Mouse (Mus musculus): ENCODE measurements around the gene Foxn3. TPM values are rescaled to one million over a fixed set of nuclear protein-coding genes. Genes with fewer than 3 reads are reported as not detected.

Gene Foxn3
- total RNA-seq, 4 experiments from 2014 or later, result 57.4 to 62.5 (median 60.3) TPM

GRCm38 (mm10) chr12:99390429-99390828 is 173.0 kb downstream of the Foxn3 start:
- DNase-seq (ENCODE audit: low spot score in 2 of 2), result no peak

DNA sequence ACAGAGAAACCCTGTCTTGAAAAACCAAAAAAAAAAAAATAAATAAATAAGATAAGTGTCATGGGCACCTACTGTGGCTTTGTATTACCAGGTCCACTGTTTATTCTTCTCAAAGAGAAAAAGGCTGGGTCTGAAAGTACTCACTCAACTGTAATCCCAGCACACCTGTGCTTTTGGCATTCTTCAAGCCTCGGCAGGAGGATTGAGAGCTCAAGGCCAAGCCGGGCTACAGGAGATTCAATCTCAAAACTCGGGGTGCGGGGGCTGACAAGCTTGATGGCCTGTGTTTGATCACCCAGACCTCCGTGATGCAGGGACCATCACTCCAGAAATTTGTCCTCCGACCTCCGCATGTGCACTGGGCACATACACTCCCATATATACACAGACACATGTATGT is 174.1 kb downstream of the Foxn3 start:
- DNase-seq (ENCODE audit: low spot score in 2 of 2), result no peak

GRCm38 (mm10) chr12:99385897-99386834 is 177.2 kb downstream of the Foxn3 start:
- no peak for DNase-seq (ENCODE audit: low spot score in 2 of 2)

GRCm38 (mm10) chr12:99385073-99385472 is 178.3 kb downstream of the Foxn3 start:
- DNase-seq (ENCODE audit: low spot score in 2 of 2), result no peak

GRCm38 (mm10) chr12:99381317-99381716 is 182.1 kb downstream of the Foxn3 start:
- DNase-seq (ENCODE audit: low spot score in 2 of 2), result no peak

- no peak for DNase-seq (ENCODE audit: low spot score in 2 of 2)
Observed at GRCm38 (mm10) chr12:99380855-99381262, 182.5 kb downstream of the Foxn3 start.

DNA sequence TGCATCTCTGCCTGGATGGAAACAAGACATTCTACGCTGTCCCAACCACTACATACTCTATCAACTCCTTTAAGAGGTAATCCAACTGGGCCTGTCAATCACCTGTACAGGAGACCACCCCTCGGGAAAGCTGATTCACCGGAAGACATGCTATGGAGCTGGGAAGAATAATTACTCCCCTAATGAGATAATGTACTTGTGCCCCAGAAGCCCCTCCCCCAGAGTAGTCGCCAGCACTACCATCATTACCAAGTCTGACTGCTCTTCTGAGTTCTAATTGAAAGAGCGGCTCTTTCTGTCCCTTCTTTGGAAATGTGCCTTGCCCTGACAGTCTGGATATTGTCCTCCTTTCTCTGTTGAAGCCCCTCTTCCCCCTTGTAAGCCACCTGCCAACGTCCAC is 183.3 kb downstream of the Foxn3 start:
- no peak for DNase-seq (ENCODE audit: low spot score in 2 of 2)

GRCm38 (mm10) chr12:99378284-99378683 is 185.1 kb downstream of the Foxn3 start:
- DNase-seq (ENCODE audit: low spot score in 2 of 2), result no peak

- DNase-seq (ENCODE audit: low spot score in 2 of 2), result no peak
Observed at GRCm38 (mm10) chr12:99377705-99378104, 185.7 kb downstream of the Foxn3 start.

GRCm38 (mm10) chr12:99377069-99377468 is 186.3 kb downstream of the Foxn3 start:
- DNase-seq (ENCODE audit: low spot score in 2 of 2), result no peak

GRCm38 (mm10) chr12:99375878-99376454 is 187.4 kb downstream of the Foxn3 start:
- DNase-seq (ENCODE audit: low spot score in 2 of 2), result no peak

- no peak for DNase-seq (ENCODE audit: low spot score in 2 of 2)
Observed at GRCm38 (mm10) chr12:99375426-99375825, 188.0 kb downstream of the Foxn3 start.

DNA sequence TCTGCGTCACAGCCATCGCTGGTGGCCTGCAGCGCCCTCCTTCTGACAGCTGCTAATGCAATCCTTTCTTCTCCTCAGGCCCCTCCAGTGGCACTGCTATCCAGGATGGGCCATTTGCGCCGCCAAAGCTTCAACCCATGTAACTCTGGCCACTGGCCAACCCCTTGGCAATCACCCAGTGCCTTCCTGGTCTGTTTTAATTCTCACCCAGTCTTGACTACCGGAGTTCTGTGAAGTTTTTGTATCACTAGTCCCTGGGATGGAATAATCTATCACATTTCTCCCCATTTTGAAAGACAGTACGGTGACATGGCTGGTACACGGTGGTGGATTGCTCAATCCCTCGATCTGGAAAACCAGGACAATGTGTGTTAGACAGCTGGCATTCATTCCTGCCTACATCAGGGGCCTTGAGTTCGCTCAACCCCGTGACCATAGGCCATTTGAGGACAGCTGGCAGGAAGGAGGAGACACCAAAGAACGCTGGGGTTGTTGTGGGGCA is 189.2 kb downstream of the Foxn3 start:
- no peak for DNase-seq (ENCODE audit: low spot score in 2 of 2)

- no peak for DNase-seq (ENCODE audit: low spot score in 2 of 2)
Observed at GRCm38 (mm10) chr12:99373584-99373983, 189.8 kb downstream of the Foxn3 start.

DNA sequence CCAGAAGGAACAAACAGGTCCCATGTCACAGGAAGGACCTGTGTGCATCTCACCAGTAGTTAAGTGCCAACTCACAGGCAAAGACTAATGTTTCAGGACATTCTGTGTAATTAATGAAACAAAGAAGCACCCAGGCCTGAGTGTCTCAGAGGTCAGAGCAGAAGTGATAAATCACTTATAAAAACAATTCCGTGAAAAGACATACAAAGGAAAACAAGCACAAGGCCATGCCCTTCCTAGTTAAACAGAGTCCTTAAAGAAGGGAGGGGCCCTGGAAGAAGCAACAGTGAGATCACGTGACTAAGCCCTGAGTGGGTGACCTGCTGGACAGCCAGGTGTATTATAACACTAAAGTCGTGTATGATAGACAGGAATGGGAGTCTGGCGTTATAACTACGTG is 191.9 kb downstream of the Foxn3 start:
- DNase-seq (ENCODE audit: low spot score in 2 of 2), result no peak

DNA sequence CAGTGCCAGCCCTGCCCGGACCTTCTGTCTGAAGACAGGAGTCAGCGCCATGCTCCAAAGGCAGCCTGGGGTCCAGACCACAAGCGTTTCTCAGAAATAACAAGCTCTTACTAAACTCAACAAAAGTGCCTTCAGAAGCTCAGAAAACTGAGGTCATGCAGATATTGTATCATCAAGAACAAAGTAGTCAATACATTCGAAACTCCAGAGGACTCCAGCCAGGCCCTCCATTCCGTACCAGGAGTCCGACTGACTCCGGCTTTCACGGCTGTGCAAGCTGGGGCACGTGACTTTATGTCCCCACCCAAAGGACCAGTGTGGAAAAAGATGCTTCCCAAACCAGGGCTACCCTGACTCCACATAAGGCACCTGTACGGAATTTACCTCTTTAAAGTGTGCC is 195.1 kb downstream of the Foxn3 start:
- peak in 1 of 2 experiments; percentile 53 for DNase-seq (ENCODE audit: low spot score in 2 of 2)

GRCm38 (mm10) chr12:99365999-99366398 is 197.4 kb downstream of the Foxn3 start:
- DNase-seq (ENCODE audit: low spot score in 2 of 2), result no peak

- no peak for DNase-seq (ENCODE audit: low spot score in 2 of 2)
Observed at GRCm38 (mm10) chr12:99364201-99364600, 199.2 kb downstream of the Foxn3 start.

- no peak for DNase-seq (ENCODE audit: low spot score in 2 of 2)
Observed at GRCm38 (mm10) chr12:99363024-99363423, 200.4 kb downstream of the Foxn3 start.

DNA sequence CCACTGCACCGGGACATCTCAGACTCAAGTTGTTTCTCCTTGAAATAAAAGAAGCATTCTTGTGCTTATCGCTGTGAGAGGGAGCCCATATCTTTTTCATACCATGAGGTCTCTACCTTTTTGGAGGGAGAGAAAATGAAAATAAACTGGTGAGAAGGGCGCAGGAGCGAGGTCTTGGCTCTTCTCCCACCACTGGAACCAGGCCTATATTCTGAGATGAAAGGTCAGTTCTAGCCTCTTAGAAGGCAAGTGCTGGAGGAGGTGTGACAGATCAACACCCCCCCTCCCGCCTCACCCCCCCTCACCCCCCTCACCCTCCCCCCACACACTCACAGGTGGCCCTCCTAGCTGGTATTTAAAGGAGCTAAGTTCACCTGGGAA is 201.6 kb downstream of the Foxn3 start:
- no peak for DNase-seq (ENCODE audit: low spot score in 2 of 2)

GRCm38 (mm10) chr12:99360958-99361751 is 202.2 kb downstream of the Foxn3 start:
- no peak for DNase-seq (ENCODE audit: low spot score in 2 of 2)

DNA sequence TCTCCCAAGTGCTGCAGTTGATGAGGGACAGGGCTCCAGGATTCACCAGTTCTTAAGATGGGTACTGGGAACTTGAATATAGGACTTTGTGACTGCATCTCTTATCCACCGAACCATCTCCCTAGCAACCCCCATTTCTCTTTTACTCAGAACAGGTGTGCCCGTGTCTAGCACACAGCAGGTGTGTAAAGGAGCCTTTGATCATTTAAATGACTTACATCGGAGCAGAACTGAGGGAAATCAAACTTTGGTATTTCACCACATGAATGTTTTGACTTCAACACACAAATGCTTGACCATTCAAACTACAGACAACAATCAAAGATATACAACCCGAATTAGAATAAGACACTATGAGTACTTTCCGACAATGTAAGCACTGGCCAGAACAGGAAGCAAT is 204.7 kb downstream of the Foxn3 start:
- DNase-seq (ENCODE audit: low spot score in 2 of 2), result no peak
